Mouse (Mus musculus): Measurements from ENCODE around the gene Uba52. TPM values are rescaled to one million over a fixed set of nuclear protein-coding genes. Genes with fewer than 3 reads are reported as not detected.
"Not testable (repeated sequence)": the region's sequence is repeated elsewhere in the genome, so short reads cannot be mapped to it uniquely, and the experiment has no call there.

Uba52 gene
- polyA plus RNA-seq, 1 experiment: 901 TPM

DNA sequence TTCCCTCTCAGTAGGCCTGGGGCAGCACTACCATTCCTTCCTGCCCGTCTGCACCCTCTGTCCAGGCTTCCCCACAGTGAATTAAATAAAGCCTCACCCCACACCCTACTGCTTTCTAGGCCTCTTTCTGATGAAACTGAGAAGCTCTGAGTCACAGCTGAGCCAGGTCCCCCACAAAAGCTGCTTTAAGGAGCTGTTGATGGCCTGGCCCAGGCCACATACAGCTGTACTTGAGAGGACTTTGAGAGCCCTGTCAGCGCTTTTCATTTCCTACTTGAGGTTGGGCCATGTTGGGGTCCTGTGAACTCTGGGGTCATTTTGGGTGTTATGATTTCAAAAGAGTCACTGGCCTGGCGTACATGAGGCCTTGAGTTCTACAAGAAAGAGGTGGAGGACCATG lies 24.6 kb upstream of the Uba52 start:
- DNase-seq (ENCODE audit: extremely low spot score in 1 of 2, low spot score in 1 of 2): no peak

DNA sequence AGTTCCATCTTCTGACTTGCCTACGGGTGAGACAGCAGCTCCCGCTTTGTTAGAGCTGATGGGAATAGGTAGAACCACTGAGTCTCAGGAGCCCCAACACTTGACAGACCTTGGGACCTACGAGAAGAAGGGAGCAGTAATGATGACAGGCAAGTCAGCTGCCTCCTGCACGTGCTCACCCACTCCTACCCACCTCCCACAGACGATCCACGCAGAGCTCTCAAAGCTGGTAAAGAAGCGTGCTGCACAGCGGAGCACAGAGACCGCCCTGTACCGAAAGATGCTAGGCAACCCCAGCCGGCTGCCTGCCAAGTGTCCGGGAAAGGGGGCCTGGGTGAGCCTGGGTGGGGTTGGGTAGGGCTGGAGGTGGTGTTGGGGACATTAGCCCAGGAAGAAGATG lies 23.7 kb upstream of the Uba52 start:
- no peak for DNase-seq (ENCODE audit: extremely low spot score in 1 of 2, low spot score in 1 of 2)

GRCm38 (mm10) chr8:70530314-70530713 lies 19.7 kb upstream of the Uba52 start:
- no peak for DNase-seq (ENCODE audit: extremely low spot score in 1 of 2, low spot score in 1 of 2)

- no peak for DNase-seq (ENCODE audit: extremely low spot score in 1 of 2, low spot score in 1 of 2)
These were observed 19.1 kb upstream of the Uba52 start for GRCm38 (mm10) chr8:70529741-70530161.

GRCm38 (mm10) chr8:70529299-70529698 lies 18.7 kb upstream of the Uba52 start:
- DNase-seq (ENCODE audit: extremely low spot score in 1 of 2, low spot score in 1 of 2): no peak

- DNase-seq (ENCODE audit: extremely low spot score in 1 of 2, low spot score in 1 of 2): no peak
These were observed 17.7 kb upstream of the Uba52 start for GRCm38 (mm10) chr8:70528182-70528797.

DNA sequence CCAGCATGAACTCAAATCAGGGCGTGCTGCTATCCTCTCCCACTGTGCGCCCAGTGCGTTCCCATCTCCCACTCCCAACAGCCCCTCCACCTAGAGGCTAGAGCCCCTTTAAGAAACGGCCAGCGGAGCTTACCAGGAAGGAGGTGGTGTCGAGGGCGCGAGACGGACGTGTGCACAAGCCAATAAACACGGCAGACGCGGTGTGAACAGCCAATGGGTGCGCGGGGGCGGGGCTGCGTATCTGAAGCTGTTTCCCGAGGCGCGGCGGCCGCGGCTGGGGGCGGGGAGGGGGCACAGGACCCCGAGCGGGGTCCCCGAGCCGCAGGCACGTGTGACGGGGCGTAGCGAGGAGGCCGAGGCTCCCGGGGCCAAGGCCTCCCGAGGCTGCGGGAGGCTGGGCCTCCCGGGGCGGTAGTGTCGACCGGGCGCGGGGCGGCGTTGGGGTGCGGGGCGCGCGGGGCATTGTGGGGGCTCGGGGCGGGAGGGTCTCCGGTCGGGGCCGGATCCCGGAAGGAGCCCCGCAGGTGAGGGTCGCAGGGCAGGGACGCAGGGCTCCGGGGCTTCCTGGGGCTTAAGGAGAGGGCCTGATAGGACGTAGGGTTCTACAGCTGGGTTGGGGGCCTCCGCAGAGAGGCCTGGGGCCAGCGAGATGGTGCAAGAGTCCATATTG lies 17.0 kb upstream of the Uba52 start, which contains the start of the genes Fkbp8 and Kxd1:
Gene Fkbp8 (plus strand): TSS at position 213 of the 670 bp plus-strand sequence.
Gene Kxd1 (minus strand): TSS at position 445 of the 670 bp plus-strand sequence.
- DNase-seq (ENCODE audit: extremely low spot score in 1 of 2, low spot score in 1 of 2): peak; percentile 94 to 100

- no peak for DNase-seq (ENCODE audit: extremely low spot score in 1 of 2, low spot score in 1 of 2)
These were observed 16.5 kb upstream of the Uba52 start for GRCm38 (mm10) chr8:70527111-70527511.

GRCm38 (mm10) chr8:70522592-70523403 lies 12.2 kb upstream of the Uba52 start:
- peak; percentile 92 to 97 for DNase-seq (ENCODE audit: extremely low spot score in 1 of 2, low spot score in 1 of 2)

DNA sequence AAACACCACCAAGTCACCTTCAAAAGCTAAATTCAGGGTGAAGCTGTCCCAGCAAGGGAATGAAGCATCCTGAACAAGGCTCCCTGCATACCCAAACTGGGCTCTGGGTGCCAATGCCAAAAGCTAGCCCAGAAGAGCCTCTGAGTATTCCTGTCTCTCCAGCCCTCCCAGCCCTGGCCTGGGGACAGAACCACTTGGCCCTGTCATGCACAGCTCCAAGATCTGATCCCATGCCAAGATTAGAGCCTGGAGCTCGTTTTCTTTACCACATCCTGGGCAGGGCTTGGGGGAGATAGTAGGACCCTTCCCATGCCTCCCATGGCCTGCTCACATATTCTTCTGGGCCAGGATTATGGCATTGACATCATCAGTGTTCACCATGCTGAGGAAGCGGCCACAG lies 9.0 kb upstream of the Uba52 start:
- no peak for DNase-seq (ENCODE audit: extremely low spot score in 1 of 2, low spot score in 1 of 2)

- DNase-seq (ENCODE audit: extremely low spot score in 1 of 2, low spot score in 1 of 2): peak in 1 of 2 experiments; percentile 51
These were observed 8.4 kb upstream of the Uba52 start for GRCm38 (mm10) chr8:70519043-70519442.

- DNase-seq (ENCODE audit: extremely low spot score in 1 of 2, low spot score in 1 of 2): no peak
These were observed 7.5 kb upstream of the Uba52 start for GRCm38 (mm10) chr8:70517940-70518643.

GRCm38 (mm10) chr8:70513441-70513840 lies 2.8 kb upstream of the Uba52 start:
- peak in 1 of 2 experiments; percentile 78 for DNase-seq (ENCODE audit: extremely low spot score in 1 of 2, low spot score in 1 of 2)

- DNase-seq (ENCODE audit: extremely low spot score in 1 of 2, low spot score in 1 of 2): no peak
These were observed 1.8 kb upstream of the Uba52 start for GRCm38 (mm10) chr8:70512253-70512903.

- DNase-seq (ENCODE audit: extremely low spot score in 1 of 2, low spot score in 1 of 2): no peak
These were observed 1.2 kb upstream of the Uba52 start for GRCm38 (mm10) chr8:70511770-70512169.

DNA sequence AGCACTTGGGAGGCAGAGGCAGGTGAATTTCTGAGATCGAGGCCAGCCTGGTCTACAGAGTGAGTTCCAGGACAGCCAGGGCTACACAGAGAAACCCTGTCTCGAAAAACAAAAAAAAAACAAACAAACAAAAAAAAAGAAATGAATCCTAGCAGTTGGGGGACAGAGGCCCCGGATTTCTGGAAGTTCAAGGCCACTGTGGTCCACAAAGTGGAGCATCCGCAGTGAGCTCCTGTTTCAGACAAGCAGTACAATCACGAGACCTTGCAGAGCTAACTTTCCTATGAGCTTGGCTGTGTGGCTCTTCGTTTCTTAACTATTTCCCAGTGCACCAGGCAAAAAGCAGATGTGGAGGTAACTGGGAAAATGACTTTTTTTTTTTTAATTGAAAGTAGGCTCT lies 573 bp upstream of the Uba52 start:
- not testable (repeated sequence) for DNase-seq (ENCODE audit: extremely low spot score in 1 of 2, low spot score in 1 of 2)

GRCm38 (mm10) chr8:70509281-70509952 lies 1.2 kb downstream of the Uba52 start:
- DNase-seq (ENCODE audit: extremely low spot score in 1 of 2, low spot score in 1 of 2): no peak

GRCm38 (mm10) chr8:70507027-70507393 lies 3.6 kb downstream of the Uba52 start:
- no peak for DNase-seq (ENCODE audit: extremely low spot score in 1 of 2, low spot score in 1 of 2)

- peak; percentile 82 to 95 for DNase-seq (ENCODE audit: extremely low spot score in 1 of 2, low spot score in 1 of 2)
These were observed 4.1 kb downstream of the Uba52 start, which contains the start of gene Rex1bd for GRCm38 (mm10) chr8:70506328-70507026. TSS of gene Rex1bd (minus strand) at chr8:70506752.
